Mouse (Mus musculus): ENCODE data around the gene Stk32c.

- TF ChIP-seq POLR2A (IDR thresholded peaks at IDR 0.05; ENCODE audit: borderline replicate concordance, insufficient read depth, low read length) (no peak), CTCF (IDR thresholded peaks at IDR 0.05; ENCODE audit: borderline replicate concordance, insufficient read depth, low read depth, low read length) (no peak)
Measured at GRCm38 (mm10) chr7:139228447-139229171, 15.5 kb upstream of the Stk32c start.
